Mouse (Mus musculus): ENCODE results near the gene Cklf.

- no peak for TF ChIP-seq CTCF (IDR thresholded peaks at IDR 0.05; ENCODE audit: borderline replicate concordance, extremely low read depth, insufficient read depth, insufficient read length)
- TF ChIP-seq POLR2A (IDR thresholded peaks at IDR 0.05; ENCODE audit: borderline replicate concordance, extremely low read depth, insufficient read depth, insufficient read length, poor library complexity, severe bottlenecking): no peak
These were observed 49.0 kb upstream of the Cklf start for GRCm38 (mm10) chr8:104201622-104202021.

Data from brain, embryonic 14.5 days (tissue).